Mouse (Mus musculus) gastrocnemius, postnatal 36 days (tissue): ENCODE data around the gene Procr. TPM values are rescaled to one million over a fixed set of nuclear protein-coding genes. Genes with fewer than 3 reads are reported as not detected.
A peak's percentile ranks its signal among the peaks of the same experiment; 100 is the strongest.

Experiments
- DNase-seq, 2 experiments: peaks; one replicate each; pipeline ENCODE4 v3.0.0; 2022
- intact Hi-C: fragments of 180-260 bp; cut with DNase I; formaldehyde crosslinking; loops from one replicate; pipeline ENCODE4 v1.15.1; 2025
- total RNA-seq, 2 experiments: library from RNA; stranded (reverse); gene quantifications; 2 replicates each; pipeline ENCODE4 v1.2.3; 2021

Gene Procr
- total RNA-seq, 2 experiments from 2014 or later: 10.6 to 10.9 TPM

DNA sequence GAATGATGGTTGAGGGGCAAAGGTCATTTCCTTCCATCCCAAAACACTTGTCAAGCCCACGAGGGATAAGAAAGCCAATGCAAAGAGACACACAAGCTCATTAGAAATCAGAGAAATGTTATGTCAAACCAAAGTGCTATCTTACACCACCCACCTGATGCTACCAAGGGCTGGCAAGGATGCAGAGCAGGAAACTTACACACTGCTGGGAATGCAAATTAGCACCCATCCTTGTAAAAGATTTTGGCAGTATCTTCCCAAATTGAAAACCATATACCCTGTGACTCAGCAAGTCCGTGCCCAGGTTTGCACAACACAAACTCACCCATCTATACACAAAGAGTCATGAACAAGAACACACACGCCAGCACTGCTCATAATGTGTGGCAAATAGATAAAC lies 5.4 kb upstream of the Procr start:
- DNase-seq: no peak
- intact Hi-C loops: no loop called here

- no peak for DNase-seq
- intact Hi-C loops: no loop called here
Measured at GRCm38 (mm10) chr2:155749394-155749793, 1.5 kb upstream of the Procr start.

DNA sequence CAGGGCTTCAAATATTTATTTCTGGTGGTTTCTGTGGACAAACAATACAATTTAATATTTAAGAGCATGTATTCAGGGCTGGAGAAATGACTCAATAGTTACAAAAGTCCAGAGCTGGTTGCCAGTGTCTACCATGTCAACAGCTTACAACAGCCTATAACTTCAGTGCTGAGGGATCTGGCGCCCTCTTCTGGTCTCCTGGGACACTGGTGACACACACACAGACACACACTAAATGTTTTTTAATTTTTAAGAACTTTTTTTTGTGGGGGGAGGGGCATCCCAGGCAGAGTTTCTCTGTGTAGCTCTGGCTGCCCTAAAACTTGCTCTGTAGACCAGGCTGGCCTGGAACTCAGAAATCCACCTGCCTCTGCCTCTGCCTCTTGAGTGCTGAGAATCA lies 4.8 kb downstream of the Procr start:
- intact Hi-C loops: no loop called here
- peak in 1 of 2 experiments; percentile 43 for DNase-seq

DNA sequence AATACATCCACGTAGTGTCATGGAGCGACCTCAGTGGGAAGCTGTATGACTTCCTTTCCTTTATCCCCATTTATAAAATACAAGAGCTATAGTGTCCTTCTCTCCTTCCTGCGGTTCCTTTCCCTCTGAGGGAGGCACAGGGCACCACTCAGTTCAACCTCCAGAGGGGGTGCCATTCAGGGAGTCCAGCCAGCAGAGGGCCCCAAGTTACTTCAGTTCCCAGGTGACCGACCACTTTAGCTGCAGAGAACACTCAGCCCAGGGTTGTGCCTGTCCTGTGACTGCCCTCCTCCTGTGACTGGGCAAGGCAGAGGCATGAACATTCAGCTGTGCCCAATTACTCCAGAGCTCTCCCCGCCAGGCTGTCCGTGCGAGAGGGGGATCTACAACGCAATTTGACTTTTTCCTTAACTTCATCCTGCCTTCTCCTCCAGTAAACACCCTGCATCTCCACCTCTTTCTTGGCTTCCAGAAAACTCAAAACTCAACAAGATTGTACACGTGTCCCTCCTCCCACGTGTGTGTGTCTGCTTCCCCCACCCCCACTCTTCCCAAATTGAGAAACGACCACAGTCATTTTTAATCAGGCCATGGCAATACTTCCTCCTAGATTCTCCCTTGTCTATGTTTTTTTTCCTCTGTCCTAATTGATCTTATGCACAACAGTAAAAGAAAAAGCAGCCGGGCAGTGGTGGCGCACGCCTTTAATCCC lies 6.1 kb downstream of the Procr start:
- intact Hi-C loops: no loop called here
- no peak for DNase-seq

GRCm38 (mm10) chr2:155764679-155765418 lies 13.9 kb downstream of the Procr start:
- peak; percentile 49 to 60 for DNase-seq
- intact Hi-C loops: loop anchor here (2.0 to 5.0 kb wide), 3 partner anchors 47 to 103 kb away; no protein-coding TSS in a partner anchor

DNA sequence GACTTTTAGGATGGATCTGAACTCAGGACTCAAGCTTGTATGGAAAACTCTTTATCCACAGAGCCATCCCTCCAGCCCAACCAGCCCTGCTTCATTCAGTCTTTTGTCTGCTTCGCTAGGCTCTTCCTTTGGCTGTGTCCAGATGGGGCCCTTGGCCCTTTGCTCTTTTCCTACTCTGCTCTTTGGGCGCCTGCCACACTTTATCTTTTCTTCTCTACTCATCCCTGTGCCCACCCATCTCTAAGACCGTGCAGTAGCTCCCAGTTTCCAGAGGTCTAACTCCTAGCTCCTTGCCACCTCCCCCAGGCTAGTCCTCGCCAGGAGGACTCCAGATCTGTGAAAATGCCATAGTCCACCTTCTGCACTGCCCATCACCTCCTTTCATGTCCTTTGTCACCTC lies 22.7 kb downstream of the Procr start:
- DNase-seq: no peak
- intact Hi-C loops: no loop called here

DNA sequence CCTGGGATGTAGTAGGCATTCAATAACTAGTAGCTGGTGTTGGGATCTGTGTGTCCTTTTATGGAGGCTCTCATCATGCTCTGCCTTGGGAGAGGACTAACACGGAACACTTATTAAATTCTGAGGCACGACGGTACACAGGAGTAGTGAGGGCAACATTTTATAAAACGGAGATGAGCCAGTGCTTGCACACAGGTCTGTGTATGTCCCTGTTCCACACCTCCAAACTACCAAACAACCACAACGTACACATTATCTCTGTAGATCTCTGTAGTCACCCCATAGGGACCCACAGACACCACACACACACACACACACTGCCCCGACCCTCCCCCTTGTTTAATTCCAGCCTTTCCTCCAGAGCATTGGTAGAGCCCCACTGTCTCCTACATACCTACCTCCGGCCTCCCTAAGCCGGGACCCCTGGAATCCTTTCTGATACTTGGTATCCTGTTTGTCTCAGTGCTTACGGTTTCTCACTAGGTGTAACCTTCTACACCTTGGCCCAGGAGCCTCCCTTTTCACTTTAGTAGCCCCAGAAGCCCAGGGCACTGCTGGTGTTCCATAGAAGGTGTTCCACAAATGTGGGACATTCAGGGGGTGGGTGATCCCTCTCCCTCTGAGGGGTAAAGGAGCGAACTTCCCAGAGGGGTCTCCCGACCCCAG lies 23.5 kb downstream of the Procr start:
- no peak for DNase-seq
- intact Hi-C loops: no loop called here

- no peak for DNase-seq
- intact Hi-C loops: no loop called here
Measured at GRCm38 (mm10) chr2:155774927-155775684, 24.2 kb downstream of the Procr start, which contains the start of gene Mmp24. Gene Mmp24, plus strand, starts transcription at chr2:155775342.

GRCm38 (mm10) chr2:155775685-155776263 lies 24.9 kb downstream of the Procr start:
- intact Hi-C loops: no loop called here
- peak; percentile 28 to 50 for DNase-seq

DNA sequence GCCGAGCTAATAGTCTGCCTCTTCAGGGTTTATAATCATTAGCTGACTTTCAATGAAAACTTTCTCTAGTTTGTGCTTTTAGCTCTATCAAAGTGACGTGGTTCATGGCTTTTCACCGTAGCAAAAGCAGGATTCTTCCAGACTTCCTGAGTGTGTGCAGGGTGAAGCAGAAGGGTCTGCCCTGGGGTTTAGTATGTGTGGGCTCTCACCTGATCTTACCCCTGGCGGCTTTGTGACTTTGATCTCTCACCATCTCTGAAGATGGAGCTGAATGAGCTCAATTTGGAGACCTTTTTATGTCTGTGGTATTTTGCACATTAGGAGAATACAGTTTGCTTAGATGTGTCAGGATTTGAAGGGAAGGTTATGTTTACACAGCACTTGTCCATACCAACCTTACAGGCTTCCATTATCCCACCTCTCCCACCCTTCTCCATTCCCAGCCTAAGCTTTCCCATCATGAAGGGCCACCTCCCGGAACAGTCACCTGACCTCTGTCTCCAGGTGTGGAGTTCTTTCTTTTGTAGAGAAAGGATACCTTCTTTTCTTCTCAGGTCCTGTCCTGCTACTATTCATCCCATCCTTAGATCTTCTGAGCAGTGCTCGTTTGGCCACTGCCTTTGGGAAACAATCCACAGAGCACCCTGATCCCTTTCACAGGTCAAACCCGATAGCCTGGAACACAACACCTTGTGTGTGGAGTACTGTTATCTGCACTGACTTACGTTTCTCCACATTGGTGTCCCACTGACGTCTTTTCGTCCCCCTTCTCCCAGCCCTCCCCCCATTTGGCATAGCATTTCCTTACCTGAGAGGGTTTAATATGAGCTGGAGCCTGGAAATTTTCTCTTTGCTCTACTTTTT lies 26.1 kb downstream of the Procr start:
- DNase-seq: no peak
- intact Hi-C loops: no loop called here

DNA sequence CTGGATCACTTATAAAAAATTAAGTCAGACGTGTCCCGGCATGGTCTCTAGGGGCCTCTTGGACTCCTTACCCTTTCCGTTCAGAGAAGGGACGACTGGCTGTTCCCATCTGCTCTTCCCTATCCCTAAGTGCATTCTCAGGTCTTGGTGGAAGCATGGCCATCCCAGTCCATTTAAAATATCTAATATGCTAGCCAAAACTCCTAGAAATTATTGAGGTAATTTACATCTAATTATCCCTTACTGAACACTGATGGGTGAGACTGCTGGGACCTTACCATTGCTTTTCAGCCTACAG lies 26.7 kb downstream of the Procr start:
- intact Hi-C loops: no loop called here
- no peak for DNase-seq

GRCm38 (mm10) chr2:155778004-155778403 lies 27.1 kb downstream of the Procr start:
- intact Hi-C loops: no loop called here

DNA sequence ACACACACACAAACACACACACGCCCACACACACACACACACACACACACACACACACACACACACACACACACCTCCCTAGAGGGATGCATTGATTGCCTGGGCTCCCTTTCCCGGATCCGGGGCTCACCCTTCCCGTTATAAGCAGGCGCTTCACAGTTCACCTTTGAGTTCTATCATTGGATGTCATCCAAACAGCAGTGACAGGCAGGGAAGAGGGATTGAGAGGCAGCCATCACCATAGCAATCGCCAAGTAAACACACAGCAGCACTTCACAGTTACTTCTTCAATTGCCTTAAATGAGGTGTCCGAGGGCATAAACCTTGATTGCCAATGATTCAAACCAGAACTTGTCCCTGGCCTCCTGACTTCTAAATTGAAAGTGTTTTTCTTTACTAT lies 28.1 kb downstream of the Procr start:
- intact Hi-C loops: no loop called here
- no peak for DNase-seq

More at GRCm38 (mm10) chr2:155778004-155778403, 27.1 kb downstream of the Procr start:
- DNase-seq: no peak

- intact Hi-C loops: no loop called here
- no peak for DNase-seq
Measured at GRCm38 (mm10) chr2:155779506-155779905, 28.6 kb downstream of the Procr start.

DNA sequence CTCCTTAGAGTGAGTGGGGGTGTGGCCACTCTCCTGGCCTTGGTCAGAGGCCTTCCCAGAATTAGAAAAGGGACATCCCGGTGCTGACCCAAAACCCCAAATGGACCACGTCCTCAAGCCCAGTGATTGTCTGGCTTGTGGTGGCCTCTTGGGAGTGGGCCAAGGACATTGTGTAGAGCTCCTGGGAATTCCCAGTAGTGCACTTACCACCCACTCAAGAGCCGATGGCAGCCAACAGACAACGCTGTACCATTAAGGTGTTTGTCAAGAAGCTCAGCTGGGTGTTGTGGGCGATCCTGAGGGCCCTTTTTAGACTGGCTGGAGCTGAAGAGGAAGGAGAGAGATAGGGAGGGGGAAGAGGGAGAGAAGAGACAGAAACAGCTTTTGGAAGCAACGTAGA lies 33.6 kb downstream of the Procr start:
- intact Hi-C loops: no loop called here
- no peak for DNase-seq

GRCm38 (mm10) chr2:155786905-155787304 lies 36.0 kb downstream of the Procr start:
- DNase-seq: no peak
- intact Hi-C loops: no loop called here

- intact Hi-C loops: no loop called here
- DNase-seq: no peak
Measured at GRCm38 (mm10) chr2:155787949-155788931, 37.3 kb downstream of the Procr start.

- intact Hi-C loops: no loop called here
Measured at GRCm38 (mm10) chr2:155792899-155793298, 42.0 kb downstream of the Procr start.

More at GRCm38 (mm10) chr2:155792899-155793298, 42.0 kb downstream of the Procr start:
- DNase-seq: no peak
